Mouse (Mus musculus) gastrocnemius, adult 8-10 months (tissue): ENCODE data around the gene Ier3. TPM values are rescaled to one million over a fixed set of nuclear protein-coding genes. Genes with fewer than 3 reads are reported as not detected.

Experiments used
- DNase-seq, 2 experiments: peaks; one replicate each; pipeline ENCODE4 v3.0.0; 2022; ENCODE audit warnings: low spot score in 2 of 2
- total RNA-seq, 4 experiments: library from RNA; stranded (reverse); gene quantifications; 2 replicates each; pipeline ENCODE4 v1.2.4; 2022

Ier3 gene
- 1 to 10 TPM; 5.6 to 7.8 (median 6.6) TPM for total RNA-seq

DNA sequence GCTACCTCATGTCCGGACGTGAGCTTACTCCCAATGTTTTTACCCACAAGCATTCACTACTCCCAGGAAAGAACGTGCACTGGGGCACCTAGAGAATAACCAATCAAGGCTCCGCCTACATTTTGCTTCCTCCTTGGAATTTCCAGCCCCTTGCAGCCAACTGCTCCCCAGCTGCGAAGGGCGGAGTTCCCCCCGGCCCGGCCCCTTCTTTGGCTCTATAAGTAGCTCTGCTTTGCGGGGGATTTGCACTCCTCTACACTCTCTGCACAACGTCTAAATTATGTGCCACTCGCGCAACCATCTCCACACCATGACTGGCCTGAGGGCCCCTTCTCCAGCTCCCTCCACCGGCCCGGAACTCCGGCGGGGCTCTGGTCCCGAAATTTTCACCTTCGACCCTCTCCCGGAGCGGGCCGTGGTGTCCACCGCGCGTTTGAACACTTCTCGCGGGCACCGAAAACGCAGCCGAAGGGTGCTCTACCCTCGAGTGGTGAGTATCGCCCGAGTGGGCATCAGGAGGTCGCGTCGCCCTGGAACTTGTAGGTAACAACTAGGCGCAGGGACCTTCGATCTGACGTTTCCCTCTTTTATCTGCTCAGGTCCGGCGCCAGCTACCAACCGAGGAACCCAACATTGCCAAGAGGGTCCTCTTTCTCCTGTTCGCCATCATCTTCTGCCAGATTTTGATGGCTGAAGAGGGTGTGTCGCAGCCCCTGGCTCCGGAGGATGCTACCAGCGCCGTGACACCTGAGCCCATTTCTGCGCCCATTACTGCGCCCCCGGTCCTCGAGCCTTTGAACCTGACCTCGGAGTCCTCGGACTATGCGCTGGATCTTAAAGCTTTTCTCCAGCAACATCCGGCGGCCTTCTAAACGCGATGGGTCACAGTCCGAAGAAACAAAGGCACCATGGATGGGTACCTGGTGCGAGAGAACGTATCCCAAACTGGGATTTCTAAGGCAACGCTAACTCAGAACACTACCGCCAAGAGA is at the start of gene Ier3:
Gene Ier3, plus strand, starts transcription at position 246 of the 992 bp plus-strand sequence.
- DNase-seq, result peak; percentile 82

DNA sequence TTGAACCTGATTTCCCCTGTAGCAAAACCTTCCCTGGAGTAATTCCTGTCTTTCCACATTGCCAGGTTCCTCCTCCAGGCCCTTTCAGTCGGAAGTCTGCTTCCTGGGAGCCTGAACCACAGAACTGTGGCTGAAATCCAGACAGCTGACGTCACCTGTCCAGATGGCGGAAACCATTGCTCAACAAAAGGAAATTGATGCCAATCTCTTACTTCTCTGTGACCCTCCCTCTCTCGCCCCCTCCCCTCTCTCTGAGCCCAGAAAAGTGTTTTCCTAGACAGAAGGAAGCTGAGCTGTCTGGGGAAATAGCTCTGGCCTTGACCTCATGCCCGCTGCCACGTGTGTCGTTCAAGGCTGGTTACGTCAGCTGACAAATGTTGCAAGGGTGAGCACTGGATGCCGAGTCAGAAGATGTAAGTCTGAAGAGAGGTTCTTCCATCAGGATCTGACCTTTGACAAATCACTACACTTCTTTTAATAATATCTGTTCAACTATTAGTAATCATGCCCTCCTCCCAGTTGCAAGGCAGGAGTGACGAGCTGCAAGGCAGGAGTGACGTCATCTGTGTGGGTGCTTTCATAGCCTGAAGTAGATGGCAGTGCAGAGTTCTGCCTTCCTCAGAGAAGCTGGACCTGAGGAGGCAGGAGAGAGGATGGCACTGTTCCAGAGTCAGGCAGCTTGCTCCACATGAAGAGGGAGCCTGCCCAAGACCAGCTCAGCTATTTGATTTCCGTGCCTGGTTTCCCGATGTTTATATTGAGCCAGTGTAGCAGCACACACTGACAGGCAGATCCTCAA is 44.5 kb upstream of the Ier3 start:
- DNase-seq, result peak; percentile 74 to 80

DNA sequence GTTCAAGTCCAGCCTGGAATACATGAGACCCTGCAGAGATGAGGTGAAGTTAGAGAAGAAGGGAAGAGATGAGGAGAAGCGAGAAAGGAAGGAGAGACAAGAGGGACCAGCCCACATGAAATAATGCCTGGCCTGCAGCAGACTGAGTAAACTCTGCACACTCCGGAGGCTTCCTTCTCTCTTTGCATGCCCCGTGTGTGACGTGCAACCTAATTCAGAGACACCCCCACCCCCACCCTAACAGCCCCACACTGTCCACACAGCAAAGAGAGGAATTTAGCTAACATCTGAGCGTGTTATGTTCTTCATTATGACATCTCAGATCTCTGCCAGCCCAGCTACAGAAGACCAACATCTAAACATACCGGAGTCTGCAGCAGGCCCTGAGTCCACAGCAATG is 42.5 kb upstream of the Ier3 start:
- DNase-seq, result no peak

DNA sequence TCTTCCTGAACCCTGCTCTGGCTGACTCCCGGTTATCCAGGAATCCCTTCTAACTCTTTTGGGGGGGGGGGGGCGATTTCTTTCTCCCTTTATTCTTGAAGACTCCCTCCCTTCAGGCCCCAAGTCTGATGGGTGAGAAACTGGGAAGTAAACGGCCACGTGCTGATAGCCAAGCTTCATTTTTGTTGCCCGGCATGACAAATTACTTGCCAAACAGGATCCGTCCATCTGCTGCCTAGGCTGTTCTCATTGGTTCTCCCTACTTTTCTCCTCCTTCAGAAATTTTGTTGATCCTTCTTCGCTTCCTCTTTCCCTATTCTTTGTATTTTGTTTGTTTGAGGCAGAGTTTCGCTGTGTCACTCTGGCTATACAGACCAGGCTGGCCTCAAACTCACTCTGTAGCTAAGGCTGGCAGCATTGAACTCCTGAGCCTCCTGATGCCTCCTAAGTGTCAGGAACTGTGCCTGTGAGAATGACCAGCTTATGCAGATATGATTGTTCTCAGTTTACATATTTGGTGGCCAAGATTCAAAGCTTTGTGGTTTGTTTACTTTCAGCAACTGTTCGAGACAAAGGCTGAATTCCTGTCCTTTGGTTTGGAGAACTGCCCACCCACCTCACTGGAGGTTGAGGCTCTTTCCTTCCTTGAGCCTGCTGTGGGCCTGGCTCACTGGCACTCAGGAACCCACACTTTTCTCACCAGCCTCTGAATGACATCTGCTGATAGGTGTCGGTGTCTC is 41.8 kb upstream of the Ier3 start:
- DNase-seq, result no peak

DNA sequence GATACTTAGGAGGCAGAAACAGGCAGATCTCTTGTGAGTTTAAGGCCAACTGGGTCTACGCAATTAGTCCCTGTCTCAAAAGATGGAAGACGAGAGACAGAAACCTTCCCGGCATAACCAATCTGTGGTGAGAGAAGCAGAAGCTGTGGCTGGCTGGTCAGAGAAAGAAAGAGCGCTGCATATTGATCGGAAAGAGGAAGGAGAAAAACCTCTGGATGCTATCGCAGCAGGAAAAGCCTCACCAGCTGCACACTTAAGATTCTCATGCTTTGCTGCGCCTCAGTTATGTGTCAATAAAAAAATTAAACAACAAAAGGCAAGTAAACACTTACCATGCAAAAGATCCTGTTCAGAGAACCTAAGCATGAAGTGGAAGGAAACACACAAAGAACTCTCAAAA is 41.1 kb upstream of the Ier3 start:
- no peak for DNase-seq

DNA sequence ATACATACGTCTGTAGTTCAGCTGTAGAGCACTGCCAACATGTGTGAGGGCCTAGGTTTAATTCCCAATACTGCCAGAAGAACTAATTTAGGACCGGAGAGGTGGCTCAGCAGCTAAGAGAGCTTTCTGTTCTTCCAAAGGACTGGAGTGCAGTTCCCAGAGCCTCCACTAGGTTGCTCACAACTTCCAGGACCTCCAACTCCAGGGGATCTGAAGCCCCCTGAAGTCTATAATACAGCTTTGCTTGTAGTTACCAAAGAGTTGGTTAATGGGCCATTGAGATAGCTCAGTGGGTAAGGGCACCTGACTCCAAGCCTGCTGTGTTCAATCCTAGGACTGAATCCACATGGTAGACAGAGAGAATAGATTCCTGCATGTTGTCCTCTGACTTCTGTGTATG is 39.1 kb upstream of the Ier3 start:
- DNase-seq, result no peak

DNA sequence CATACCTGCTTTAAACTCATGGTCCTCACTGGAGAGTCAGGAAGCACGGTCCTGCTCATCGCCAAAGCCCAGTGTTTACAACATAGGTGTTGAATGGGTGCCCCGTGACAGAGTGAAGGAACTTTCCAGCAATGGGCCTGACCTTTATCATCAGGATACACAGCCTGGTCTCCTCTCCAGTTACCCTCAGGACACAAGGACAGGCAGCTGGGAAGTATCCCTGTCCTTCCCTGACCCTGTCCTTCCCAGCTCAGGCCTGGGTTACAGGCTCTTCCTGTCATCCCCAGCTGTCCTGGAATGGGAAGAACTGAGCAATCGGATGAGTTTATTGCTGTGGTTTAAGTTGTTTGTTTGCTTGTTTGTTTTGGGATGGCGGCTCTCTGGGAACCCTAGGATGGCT is 38.6 kb upstream of the Ier3 start:
- no peak for DNase-seq

DNA sequence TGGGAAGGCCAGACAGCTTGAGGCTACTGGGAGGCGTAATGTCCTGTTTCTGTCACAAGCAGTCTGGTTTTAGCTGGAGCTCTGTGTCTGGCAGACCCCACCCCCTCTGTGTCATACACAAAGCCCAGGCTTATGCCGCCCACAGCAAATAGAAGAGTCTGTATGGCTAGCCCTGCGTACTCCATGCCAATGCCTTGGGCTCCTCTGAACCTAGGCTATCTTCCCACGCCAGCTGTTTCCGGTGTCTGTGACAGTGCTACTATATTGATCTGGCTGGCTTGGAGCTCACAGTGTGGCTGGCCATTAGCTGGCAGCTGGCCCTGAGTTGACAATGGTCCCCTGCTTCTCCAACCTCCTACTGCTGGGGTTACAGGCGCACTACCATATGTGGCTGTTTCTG is 37.5 kb upstream of the Ier3 start:
- DNase-seq, result no peak

DNA sequence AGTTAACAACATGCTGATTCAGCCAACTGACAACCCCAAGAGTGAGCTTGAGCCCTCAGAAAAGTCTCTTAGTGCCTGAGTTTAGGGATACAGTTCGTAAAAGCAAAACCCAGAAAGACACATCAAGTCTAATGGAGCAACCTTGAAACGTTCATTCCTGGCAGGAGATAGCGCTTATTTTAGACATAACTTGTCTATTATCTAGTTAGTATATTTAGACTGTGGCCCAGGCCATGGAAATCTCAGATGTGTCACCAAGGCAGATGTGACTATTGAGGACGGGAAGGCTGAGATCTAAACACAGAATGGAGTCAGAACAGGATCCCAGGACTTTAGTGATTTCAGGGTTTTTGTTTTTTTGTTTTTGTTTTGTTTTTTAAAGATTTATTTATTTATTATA is 36.3 kb upstream of the Ier3 start:
- no peak for DNase-seq

DNA sequence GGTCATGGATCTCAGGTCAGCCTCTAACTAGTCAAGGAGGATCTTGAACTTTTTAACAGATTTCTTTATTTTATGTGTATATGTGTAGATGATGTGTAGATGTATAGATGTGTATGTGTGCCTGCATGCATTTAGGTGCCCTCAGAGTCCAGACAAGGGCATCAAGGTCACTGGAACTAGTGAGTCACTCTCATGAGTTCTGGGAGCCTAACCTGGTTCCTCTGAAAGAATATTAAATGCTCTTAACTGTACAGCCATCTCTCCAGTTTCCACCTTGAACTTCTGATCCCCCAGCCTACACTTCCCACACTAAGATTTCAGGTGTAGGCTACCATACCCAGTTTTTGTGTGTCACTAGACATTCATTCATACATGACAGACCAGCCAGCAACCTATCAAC is 34.0 kb upstream of the Ier3 start:
- DNase-seq, result no peak

DNA sequence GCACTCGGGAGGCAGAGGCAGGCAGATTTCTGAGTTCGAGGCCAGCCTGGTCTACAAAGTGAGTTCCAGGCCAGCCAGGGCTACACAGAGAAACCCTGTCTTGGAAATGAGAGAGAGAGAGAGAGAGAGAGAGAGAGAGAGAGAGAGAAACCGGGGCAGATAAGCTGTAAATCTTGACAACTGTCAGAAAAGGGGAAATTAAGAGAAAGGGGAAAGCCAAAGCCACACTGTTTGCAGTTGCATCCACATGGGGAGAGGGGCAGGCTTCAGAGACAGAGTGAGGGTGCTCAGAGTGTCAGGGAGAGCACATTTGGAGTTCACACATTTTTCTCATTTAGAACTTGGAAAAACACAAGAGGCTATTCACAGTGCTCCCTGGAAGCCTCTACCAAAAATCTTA is 33.5 kb upstream of the Ier3 start:
- DNase-seq, result no peak

DNA sequence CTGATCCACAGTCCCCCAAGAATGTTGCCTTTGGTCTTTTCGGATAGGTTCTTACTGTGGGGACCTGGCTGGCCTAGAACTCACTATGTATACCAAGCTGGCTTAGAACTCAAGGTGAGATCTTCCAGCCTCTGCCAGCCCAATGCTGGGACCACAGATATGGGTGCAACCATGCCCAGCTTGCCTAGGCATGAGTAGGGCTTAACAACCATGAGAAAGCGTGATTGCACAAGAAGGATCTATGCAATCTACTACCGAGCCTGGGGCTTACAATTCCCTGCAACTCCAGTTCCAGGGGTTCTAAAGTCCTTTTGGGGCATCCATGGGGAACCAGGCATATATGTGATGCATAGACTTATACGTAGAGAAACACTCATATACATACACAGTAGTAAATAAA is 30.6 kb upstream of the Ier3 start:
- no peak for DNase-seq

DNA sequence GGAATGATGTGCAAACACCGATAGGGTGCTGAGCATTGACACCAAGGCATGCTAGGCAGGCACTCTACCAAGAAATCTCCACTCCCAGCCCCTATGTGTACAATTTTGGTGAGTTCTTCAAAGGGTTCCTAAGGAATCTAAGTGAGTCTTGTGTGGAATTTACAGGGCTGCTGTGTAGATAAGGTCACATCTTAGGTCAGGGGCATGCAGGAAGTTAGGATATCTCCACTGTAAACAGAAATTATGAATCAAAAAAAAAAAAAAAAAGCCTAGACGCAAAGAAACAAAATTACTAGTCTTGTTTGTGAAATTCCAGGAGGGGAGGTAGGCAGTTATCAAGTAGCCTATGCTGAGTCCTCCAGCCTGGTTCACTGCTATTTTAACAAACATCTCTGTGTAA is 28.6 kb upstream of the Ier3 start:
- DNase-seq, result no peak

DNA sequence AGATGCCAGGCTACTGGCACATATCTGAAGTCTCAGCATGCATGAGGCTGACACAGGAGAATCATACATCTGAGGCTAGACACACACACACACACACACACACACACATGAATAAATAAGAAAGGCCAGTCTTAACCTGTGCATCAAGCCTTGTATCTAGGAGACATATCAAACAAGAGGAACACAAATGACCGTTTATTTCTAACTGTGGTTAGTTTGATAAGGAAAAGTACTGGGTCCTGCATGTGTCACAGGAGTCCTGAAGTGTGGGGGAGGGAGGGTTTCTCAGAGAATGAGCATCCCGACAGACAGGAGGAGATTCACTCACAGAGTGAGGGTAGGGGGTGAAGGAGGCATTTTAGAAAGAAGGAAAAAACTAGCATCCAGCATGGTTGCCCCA is 26.4 kb upstream of the Ier3 start:
- DNase-seq, result no peak

DNA sequence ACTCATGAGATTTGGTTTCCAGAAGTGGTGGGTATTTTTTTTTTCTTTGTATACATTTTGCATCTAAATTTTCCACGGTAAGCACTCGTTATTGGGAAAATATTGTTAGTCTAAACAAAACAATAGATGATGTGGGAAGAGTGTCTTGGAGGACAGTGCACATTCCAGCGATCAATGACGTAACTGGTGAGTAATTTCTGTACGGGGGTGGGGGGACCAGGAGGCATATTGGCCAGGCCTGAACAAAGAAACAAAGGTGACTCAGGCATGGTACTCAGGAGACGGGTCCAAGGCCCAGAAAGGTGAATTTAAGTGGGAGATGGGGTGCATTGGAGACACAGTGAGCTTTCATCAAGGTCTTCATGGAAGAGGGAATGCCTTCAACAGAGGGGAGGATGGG is 25.8 kb upstream of the Ier3 start:
- no peak for DNase-seq

DNA sequence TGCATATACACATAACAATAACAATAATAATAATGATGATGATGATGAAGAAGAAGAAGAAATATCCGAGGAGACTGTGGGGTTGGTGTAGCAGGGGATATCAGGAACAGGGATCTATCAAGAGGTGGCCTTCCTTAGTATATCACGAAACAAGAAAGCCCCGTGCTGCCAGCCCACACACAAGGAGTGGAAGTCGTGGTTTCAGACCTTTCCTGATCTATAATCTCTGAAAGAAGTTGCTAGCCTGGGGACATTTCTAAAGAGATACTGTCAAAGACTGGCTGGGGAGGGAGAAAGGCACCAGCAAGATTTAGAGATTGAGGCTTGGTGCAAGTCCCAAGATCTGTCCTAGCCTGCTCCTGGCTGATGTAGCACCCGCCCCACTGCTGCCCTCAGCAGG is 24.6 kb upstream of the Ier3 start:
- DNase-seq, result no peak

DNA sequence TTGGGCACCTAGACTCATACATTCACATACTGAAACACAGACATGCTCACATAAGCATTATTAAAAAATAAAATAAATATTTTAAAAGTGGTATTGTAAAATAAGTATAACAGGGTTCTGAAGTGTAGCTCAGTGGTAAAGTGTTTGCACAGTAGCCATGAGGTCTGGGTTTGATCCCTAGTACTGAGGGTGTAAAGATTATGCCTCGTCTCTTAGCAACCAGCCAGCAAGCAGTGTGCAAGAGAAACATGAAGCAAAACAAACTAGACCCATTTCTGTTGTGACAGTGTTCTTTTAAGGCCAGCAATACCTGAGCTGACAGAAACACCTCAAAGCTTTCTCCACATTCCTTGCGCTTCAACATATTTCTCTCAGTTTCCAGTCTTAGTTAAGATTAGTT is 20.6 kb upstream of the Ier3 start:
- no peak for DNase-seq

DNA sequence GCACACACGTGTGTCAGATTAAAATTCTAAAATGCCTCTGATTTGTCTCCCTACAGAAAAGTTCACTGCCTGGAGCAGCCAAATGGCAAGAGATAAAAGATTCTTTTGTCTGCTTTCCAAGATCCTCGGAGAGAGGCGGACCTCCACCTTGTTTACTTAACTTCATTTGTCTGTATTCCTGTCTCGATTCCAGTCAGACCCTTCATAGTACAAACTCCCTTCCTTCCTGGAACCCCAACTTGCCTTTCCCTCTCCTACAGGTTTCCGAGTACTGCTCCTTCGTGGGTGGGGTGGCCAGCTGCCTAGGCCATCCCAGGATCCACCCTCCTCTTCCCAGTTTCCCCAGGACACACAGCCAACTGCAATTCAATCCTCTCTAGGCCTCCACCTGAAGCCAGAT is 18.5 kb upstream of the Ier3 start:
- DNase-seq, result no peak

DNA sequence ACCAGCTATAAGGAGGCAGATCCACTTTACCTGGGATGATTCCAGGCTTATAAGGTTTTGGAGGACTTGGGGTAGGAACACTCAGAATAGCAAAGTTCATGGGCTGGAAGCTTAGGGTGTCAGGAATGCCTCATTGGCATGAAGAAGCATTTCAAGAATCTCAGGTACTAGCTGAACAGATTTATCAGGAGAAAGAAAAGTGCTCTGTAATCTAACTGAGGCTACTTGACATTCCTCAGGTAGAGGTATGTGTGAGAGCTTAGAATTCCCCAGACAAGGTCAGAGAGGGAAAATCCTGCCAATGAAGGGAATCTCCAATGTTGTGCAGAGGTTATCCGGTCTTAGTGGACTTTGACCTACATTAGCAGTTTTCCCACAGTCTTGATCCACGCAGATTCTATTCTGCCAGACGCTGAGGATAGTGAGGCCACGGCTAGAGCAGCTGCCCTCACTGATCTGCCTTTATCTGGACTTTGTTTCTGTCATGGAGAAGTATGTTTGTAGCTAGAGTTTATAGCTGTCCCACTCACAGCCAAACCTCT is 17.6 kb upstream of the Ier3 start:
- no peak for DNase-seq

DNA sequence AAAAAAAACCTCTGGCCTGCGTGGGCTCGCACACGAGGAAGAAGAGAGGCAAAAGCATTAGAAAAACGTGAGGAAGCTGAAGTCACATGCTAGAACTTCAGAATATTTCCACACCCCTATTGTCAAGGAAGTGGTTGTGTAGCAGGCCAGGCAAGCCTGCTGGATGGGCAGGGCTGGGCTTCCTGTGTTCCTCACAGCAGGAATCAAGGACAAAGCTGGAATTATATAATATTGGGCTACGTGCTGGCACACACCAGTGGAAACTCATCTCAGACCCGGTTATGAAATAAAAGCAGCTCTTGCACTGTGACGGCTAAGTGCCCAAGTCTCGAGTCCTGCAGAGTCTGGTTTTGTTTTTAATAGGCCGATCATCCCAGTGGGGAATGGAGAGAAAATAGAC is 13.4 kb upstream of the Ier3 start:
- DNase-seq, result peak; percentile 49 to 72

DNA sequence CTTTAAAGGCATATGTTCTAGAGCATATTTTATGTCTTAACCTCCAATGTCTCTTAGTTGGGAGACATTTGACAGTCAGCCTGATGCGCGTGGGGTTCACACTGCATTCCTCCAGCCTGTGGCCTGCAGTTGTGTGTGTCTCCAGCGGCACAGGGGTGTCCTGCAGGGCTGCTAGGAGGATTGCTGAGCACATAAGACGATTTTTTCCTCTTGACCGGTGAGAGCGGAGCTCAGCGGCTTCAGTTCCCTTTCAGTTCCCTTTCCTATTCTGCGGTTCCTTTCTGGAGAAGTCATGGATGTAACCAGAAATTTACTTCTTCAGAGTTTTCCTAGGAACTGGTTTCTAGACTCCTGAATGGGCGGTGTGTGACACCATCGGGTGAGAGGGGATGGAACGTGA is 12.1 kb upstream of the Ier3 start:
- no peak for DNase-seq
